Mouse (Mus musculus) cerebellum, adult 18-20 months (tissue): ENCODE measurements around the gene Dpf3.

Experiments
- DNase-seq, 2 experiments: peaks; one replicate each; pipeline ENCODE4 v3.0.0; 2021

The Dpf3 gene

DNA sequence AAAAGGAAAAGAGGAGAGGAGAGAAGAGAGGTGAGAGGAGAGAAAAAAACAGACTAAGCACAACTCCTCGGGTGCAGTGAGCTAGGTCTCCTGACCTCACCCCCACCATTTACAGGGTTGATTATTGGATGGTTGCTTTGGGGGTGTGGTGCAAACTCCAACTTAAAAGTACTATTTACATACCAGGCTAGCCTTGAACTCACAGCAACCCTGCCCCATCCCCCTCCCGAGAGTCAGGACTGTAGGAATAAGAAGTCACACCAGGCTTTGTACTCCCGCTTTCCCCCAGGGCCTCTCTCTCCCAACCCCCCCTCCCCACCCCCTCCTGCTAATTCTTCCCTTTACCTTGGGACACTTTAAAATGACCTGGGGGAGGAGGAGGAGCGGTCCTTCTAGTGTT, 8.8 kb upstream of the Dpf3 start:
- DNase-seq = no peak

DNA sequence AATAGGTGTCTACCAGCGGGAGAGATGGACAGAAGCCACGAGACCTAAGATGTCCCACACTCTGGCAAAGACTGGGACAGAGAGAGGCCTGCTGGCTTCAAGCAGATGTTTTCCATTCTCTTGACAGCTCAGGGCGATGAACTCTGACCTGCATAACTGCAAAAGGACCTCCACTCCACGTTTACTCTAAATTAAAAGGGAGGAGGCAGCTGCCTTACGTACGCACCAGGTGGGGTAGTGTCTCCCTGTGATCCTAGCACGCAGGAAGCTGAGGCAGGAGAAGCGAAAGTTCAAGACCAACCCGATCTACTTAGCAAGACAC, 8.4 kb upstream of the Dpf3 start:
- no peak for DNase-seq

DNA sequence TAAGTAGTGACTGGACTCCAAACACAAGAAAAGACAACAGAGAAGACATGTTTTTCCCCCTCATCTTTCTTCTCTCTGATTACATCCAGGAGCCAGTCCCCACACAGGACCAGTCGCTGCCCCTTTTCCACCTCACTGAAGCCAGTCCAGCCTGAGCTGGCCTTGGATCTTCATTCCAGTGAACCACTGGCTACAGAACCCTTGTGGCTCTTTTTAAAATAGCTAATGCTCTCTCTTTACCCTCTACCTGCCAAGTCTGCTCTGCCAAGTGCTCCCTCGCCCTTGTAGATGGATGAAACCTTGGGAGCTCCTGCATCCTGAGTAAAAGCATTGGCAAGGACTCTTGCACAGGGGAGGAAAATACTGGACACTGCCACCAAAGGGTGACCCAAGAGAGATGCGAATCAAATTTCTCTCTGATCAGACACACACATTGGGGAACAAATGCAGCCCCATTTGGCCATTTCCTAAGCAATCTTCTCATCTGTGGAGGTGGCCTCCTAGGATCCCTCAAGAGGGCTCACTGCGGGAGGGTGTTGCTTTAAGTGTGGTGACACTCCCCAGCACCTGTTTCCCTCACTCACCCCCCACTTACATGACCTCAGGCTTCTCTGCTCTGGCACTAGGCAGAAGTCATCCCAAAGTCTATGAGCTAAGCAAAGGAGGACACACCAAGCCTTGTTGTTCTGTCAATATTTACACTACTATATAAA, 7.9 kb upstream of the Dpf3 start:
- DNase-seq = no peak

DNA sequence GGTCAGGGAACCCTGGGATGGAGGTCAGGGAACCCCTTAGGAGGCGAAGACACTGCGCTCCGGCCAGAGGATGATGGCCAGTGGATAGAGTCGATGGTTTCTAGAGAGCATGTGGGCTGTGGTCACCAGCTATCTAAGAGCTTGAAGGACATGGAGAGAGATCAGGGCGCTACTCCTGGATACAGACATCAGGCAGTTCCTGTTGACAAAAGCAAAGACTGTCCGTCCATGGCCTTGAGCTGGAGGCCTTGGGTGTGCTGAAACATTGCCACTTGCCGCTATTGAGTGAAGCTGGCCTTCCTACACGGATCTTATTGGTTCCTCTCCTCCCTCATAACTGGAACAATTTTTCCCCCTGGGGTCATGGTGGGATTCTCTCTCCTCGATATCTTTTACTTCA, 6.7 kb upstream of the Dpf3 start:
- DNase-seq = no peak

DNA sequence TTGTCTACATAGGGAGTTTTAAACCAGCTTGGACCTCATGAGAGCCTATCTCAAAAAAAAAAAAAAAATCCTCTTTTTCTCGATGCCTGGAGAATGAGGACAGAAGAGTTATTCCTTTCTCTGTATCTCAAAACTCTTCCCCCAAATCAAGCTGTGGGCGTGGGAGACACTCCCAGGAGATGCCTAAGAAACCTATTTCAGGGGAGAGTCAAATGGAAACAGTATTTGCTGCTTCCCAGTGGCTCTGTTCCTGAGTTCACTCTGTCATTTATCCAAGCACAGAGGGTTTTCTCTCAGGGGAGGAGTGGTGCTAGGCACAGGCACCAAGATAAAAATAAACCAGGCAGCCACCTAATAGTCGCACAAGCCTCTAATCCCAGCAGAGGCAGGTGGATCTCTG, 5.3 kb upstream of the Dpf3 start:
- no peak for DNase-seq

DNA sequence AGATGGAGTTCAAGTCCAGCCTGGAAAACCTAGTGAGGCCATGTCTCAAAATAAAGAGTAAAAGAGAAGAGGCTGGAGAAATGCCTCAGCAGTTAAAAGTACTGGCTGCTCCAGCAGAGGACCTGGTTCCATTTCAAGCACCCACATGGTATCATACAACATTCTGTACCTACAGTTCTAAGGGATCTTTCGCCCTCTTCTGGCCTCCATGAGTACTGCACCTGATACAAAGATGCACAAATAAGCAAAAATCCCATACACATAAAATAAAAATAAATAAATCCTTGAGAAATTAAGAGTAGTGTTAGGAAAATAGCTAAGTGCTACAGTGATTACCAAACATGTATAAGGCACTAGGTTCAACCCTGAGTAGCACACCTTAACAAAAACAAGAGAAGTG, 4.1 kb upstream of the Dpf3 start:
- no peak for DNase-seq

DNA sequence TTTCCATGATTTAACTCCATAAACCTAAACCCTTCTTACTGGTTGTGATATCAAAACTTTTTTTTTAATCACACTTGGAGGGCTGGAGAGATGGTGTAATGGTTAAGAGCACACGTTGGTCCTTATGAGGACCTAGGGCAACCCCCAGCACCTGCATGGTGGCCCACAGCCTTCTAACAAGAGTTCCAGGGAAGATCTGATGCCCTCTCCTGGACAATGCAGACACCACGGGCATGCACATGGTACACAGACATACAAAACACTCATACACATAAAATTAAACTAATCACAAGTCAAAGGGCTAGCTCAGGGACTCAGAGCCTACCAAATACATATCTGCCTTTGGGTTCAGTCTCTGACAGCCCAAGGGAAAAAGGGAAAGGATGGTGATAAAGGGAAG, 2.2 kb upstream of the Dpf3 start:
- no peak for DNase-seq

DNA sequence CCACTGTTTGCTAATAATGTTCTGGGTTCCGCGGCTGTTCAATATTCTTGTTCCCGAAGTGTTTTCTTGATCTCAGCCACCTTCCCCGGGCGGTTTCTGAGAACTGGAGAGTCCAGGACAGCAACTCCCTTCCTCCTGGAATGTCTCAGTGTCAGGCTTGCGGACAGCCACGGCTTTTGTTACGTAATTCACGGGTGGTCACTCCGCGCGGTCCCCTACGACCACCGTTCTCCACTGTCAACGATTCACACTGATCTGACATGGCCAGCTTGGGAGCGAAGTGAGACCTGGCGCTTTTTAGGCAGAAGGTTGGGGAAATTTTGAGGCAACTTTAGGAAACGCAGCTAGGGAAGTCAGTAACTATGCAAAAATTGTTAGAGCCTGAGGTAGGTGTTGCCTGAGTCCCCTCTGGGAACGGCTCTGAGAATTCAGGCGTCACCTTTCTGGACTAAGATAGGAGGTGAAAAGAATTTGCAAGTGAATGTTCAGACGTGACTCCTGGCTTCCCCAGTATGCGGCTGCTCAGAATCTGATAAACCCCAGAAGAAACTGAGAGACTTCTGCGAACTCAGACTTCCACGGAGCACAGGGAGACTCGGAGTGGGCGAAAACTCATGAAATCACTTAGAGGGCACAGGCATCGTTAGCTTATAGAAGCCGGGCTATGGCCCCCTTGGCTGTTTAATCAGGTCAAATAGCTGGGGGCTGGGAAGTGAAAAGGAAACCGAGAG, 860 bp upstream of the Dpf3 start:
- peak; percentile 52 to 64 for DNase-seq

DNA sequence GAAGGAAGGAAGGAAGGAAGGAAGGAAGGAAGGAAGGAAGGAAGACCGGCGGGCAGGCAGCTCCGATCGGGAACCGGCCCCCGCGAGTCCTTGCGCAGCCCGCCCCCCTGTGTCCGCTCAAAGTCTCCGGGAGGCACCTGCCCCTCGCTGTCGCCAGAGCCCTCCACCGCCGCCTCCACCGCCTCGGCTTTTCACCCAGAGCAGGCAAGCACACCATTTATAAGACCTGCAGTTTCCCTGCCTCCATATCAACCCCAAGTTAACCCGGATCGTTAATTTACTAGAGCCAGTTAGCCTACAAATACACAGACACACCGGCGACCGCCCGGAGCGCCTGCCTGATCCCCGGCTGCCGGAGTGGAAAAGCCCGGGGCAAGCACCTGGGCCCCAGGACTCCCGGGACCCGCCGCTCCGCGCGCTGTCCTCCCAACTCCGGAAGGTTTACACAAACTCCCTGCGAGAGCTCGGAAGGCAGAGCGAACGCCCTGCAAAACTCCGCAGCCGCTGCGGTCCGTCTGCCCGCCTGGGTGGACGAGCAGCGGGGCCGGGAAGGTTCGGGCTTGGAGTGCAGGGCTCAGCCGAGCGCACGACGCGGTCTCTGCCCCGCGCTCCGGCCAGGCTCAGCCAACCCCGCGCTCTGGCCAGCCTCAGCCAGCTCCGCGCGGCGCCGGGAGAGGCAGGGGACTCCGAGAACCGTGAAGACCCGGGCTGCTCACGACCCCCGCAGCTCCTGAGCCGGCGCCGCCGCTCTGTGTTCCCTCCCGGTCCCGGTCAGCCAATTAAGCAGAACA, 650 bp downstream of the Dpf3 start:
- peak; percentile 70 to 73 for DNase-seq

DNA sequence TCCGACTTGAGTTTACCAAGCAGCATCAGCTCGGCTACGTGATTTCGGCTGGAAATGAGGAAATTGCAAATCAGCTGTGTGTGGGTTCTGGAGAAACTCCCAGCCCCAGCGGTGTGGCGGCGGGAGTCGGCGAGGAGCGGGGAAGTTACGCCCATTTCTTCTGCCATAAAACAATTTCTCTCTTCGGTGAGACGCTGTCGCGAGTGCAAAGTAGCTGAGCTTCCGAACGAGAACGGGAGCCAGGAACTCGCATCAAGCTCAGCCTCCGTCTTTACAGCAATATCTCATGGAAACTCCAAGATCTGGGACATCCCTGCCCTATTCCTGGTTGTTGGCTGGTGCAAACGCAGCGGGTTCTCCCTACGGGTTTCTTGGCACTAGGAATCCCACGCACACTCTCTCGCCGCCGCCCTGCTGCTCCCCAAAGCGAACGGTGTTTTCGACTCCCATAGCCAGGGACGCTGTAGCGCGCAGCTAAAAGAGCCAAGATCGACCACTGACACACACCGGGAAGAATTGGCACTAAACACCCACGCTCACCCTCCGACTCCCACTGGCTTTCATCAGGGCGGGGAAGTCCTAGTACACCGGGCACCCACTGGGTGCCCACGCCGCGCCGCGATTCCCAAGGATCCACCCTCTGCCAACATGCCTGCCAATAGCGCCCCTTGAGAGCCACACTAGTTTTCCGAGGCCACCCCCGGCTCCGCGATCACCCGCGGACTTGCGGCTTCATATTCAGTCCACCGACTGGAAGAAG, 1.4 kb downstream of the Dpf3 start:
- DNase-seq = peak; percentile 67 to 76

DNA sequence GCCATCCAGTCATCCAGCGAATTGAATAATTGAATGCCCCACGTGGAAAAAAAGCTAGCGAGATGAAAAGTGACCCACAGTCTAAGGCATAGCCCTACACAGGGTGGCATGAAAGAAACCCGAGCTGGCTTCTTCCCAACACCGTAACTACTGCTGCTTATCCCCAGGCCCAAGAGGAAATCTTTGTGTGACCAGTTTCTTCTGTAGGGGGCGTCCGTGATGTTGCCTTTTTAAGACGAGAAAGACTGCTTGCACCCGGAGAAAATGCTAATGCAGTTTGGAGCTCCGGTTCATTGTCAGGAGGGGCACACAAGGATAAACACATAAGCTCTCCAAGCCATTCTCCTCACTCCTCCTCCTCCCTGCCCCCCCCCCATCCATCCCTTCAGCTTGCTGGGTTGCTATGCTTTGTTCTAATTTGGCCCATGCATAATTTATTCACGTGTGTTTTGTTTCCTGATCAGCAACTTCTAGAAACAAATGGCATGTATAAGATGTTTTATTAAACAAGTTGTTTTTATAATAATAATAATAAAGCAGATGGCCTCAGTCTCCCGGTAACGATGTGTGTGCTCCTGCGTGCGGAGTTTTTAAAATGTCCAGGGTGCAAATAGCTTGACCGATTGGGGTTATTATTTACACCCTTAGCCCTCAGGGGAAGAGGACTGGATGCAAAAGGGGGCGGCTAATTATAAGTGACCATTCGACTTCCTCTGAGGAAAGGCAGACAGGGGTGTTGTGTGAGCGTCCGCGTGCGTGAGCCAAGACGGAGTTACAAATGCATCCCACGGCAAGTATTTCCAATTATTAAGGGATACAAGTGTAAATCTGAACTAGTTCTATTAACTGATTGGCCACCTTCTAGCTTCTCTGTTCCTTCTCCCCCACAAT, 2.4 kb downstream of the Dpf3 start:
- DNase-seq = peak; percentile 45 to 50

DNA sequence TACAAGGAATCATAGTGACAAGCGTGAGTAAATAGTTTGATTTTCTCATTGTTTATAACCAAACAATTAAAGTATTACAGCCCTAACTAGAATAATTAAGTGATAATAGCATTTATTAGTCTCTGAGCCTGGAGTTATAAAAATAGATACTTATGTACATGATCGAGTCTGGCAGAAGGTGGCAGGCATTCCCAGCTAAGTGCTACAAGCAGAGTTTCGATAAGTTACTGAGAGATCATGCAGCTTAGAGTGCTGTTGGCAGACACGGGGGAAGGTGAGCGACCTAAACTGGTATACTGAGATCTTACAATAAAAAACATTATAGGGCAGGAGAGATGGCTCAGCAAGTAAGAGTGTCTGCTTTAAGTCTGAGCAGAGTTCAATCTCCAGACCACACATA, 3.9 kb downstream of the Dpf3 start:
- no peak for DNase-seq

DNA sequence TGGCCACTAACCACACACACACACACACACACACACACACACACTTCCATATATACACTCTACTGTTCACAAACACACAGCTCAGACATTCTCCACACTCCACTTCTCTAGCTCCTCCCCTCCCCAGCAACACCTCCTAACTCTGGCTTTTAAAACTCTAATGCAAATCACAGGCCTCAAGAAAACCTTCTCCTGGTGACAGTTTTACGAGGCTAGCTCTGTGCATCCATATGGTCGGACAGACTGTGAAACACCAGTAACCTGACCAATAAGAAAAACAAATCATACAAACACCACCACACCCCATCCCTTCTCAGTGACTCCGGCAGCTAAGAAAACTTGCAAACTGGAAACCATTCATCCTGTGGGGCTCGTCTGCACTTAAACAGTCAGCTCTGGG, 6.1 kb downstream of the Dpf3 start:
- DNase-seq = no peak

DNA sequence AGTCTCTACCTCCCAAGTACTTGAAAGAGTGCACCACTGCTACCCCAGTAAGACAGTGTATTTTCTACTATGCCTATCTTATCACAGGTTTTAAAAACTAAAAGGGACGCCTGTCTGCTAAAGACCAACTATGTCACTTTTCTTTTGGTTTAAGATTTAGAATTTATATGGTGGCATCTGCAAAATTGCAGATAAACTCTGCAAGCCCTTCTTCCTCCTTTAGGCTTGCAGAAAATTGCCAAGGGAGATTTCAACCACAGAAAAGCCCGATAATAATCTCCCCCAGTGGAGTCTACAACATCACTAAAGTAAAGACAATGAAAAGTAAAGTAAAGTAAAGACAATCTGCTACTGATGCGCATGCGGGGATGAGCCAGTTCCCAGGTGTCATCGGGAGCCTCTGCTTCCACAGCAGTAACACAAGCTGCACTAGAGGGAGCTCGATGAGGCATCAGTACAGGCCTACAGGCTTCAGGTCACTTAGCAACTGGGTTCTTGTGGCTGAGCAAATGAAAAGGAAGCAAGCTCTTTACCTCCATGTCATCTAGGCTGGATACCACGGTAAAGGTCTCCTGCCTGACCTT, 7.6 kb downstream of the Dpf3 start:
- no peak for DNase-seq

DNA sequence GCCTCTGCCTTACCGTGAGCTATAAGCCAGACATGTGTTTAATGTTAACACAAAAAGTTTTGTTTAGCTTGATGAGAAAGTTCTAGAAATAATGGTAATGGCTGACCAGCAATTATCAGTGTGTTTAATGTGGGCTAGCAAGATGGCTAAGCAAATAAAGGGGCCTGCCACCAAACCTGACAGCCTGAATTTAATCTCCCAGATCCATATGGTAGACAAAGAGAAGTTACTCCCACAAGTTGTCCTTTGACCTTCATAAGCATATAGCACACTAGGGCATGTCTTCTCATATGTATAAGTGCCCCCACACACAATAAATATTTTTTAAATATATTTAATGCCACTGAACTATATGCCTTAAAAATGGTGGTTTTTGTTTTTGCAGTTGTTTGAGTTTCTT, 8.4 kb downstream of the Dpf3 start:
- no peak for DNase-seq

DNA sequence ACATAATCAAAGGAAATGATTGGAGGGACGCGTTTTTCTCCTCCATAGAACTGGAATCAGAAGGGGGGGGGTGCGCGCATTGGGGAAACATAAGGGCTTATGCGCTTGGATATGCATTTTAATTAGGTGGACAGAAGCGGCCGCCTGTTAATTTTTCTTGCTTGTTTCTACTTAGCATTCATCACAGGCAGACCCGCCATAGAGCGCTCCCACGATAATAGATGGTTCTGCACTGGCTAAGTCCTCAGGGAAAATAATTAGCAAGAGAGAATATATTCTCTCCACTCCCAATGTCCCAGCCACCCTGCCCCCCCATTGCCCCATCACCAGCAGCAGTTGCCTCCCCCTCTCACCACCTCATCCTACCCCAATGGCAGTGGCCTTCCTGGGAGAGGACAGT, 11.2 kb downstream of the Dpf3 start:
- no peak for DNase-seq

DNA sequence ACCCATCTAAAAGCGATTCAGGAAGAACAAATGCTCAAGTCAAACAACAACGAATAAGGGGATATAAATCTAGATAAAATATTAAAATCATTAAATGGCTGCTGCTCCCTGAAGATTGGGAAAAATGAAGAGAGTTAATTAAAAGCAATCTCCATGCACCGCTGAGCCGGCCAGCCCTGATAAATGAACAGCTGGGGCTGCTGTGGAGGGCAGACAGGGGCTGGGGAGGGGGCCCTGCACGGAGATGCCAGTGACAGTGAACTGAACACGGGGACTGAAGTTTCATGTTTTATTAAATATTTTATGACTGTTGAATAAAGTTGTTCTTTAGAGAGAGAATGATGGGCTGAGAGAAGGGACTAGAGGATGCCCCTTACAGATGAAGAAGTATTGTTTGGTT, 12.1 kb downstream of the Dpf3 start:
- DNase-seq = no peak

DNA sequence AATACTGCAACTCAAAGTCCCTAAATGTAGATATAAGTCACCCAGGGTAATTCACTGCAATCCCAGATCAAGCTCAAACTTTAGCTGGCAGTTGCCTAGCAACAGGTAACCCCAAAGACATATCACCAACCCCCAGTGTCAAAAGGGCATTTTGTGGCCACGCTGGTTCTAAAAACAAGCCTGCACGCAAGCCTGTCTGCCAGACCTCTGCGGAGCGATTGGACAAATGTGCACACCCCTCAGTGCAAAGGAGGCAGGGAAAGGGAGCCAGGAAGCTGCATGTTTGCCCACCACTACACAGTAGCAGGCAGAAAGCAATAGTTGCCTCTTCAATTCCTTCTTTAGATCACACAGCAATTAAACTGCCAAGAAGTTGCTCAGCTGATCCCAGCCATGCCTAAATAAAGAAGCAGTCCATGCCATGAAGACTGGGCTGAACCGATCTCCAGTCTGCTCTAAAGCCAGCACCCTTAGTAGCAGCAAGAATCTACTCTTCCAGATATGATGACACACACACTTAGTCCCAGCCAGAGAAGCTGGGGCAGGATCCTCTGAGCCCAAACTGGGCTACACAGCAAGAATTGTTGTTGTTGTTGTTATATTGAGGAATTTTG, 13.4 kb downstream of the Dpf3 start:
- no peak for DNase-seq

DNA sequence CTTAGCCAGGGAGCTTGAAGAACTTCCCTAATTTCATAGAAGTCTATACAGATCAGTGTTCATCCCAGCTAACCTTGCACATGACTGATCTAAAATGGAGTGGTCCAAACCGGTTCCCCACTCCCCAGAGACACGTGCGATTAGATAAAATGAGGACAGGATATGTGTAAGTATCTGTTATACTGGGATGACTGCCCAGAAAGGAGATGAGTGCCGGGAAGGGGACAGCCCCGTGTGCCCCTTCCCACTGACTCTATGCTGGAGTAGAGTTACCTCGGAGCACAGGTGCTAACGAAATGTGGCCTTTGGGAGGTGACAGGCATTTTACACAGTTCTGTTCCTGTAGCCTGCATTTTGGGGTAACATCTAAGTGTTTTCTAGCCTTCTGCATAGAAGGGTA, 15.8 kb downstream of the Dpf3 start:
- DNase-seq = no peak

DNA sequence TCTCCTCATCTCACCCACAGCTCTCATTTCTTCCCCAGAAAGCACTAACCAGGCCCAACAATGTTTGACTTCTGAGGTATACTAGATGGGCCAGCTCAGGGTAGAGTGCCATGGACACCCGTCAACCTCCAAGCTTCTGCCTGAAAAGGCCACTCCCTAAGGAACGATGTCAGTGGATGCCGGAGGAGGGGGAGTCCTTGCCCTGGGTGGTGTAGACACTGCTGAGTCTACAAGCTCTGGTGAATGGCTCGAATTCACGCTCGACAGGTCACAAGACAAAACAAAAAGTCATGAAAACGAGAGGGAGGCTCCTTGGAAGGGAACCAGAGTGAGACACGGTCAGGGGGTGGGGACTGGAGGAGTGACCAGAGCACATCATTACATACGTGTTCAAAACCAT, 17.4 kb downstream of the Dpf3 start:
- DNase-seq = no peak
